Mouse (Mus musculus): ENCODE results near the gene Mrnip. TPM values are rescaled to one million over a fixed set of nuclear protein-coding genes. Genes with fewer than 3 reads are reported as not detected.

Mrnip gene
- 1.2 TPM for polyA plus RNA-seq (2017; shearing (Covaris generic))

GRCm38 (mm10) chr11:50174111-50174729 lies at the start of gene Mrnip:
Gene Mrnip (plus strand): TSS chr11:50174444.

GRCm38 (mm10) chr11:50130811-50131766 lies 43.2 kb upstream of the Mrnip start, which contains the start of gene Tbc1d9b:
Gene Tbc1d9b (plus strand): TSS chr11:50131396.

GRCm38 (mm10) chr11:50210505-50211151 lies 36.4 kb downstream of the Mrnip start, which contains the start of the genes Sqstm1 and Mgat4b:
Gene Sqstm1 (minus strand): TSS chr11:50210827.
Gene Mgat4b (plus strand): TSS chr11:50210890.

GRCm38 (mm10) chr11:50238324-50238723 lies 64.1 kb downstream of the Mrnip start, which contains the start of gene Ltc4s:
Gene Ltc4s (minus strand): TSS chr11:50238616.

Other genes starting within 250 kb of the Mrnip start
- gene Rnf130, start 149.1 kb upstream of the Mrnip start, polyA plus RNA-seq (2017; shearing (Covaris generic)), result 10.3 TPM
- 51.4 TPM for gene Tbc1d9b, start 43.0 kb upstream of the Mrnip start, polyA plus RNA-seq (2017; shearing (Covaris generic))
- gene Sqstm1, start 36.4 kb downstream of the Mrnip start, polyA plus RNA-seq (2017; shearing (Covaris generic)), result 1,186 TPM
- 10.3 TPM for gene Mgat4b, start 36.4 kb downstream of the Mrnip start, polyA plus RNA-seq (2017; shearing (Covaris generic))
- 0.63 TPM for gene Ltc4s, start 64.2 kb downstream of the Mrnip start, polyA plus RNA-seq (2017; shearing (Covaris generic))
- gene Maml1, start 117.9 kb downstream of the Mrnip start, polyA plus RNA-seq (2017; shearing (Covaris generic)), result 5.4 TPM
- 161 TPM for gene Canx, start 151.2 kb downstream of the Mrnip start, polyA plus RNA-seq (2017; shearing (Covaris generic))
- gene Cby3, start 180.0 kb downstream of the Mrnip start, polyA plus RNA-seq (2017; shearing (Covaris generic)), result not detected
- 314 TPM for gene Hnrnph1, start 202.5 kb downstream of the Mrnip start, polyA plus RNA-seq (2017; shearing (Covaris generic))